ENCODE assay signal across 9 mouse cellular contexts in genomic region chr7:123365876-123366741, GRCm38 (mm10). TPM values are rescaled to one million over a fixed set of nuclear protein-coding genes. Genes with fewer than 3 reads are reported as not detected.
DNase-seq lines count a peak whose midpoint lies in the region; TF ChIP-seq lines count a peak whose summit lies in the region.
"Had no signal": no experiment of that assay in that cellular context is flagged by ENCODE, and none has a peak within 500 bp of the region (broad histone marks: within the 10 kb centered on the region; RNA-seq: fewer than 3 reads in every experiment).

No protein-coding gene starts in this region.

- peak overlapping the region; percentile 17; the same call in 1 of the 2 replicates for H3K27ac ChIP-seq in macrophage
- H3K27ac ChIP-seq in thymus, adult 2 months (ENCODE audit: control insufficient read depth, insufficient read depth, low read length) = no peak overlapping the region
- H3K27ac ChIP-seq: hindbrain, embryonic 14.5 days had no signal

- peaks cover 88% of the 10 kb centered on the region for H3K79me2 ChIP-seq in macrophage (ENCODE audit: inconsistent target)

- peaks cover 22% of the 10 kb centered on the region; the same call in 1 of the 2 replicates for H3K36me3 ChIP-seq in macrophage (ENCODE audit: inconsistent target)
- no peaks in the 10 kb centered on the region for H3K36me3 ChIP-seq in thymus, adult 2 months (ENCODE audit: control insufficient read depth, insufficient read depth, low read length)

- no peak for TF ChIP-seq CTCF in thymus, adult 2 months (IDR thresholded peaks at IDR 0.05; ENCODE audit: borderline replicate concordance, control insufficient read depth, extremely low read depth, insufficient read depth, low read length, poor library complexity)

- H3K4me1 ChIP-seq in thymus, adult 2 months (replicated peaks; ENCODE audit: control insufficient read depth, insufficient read depth, low read length) = peaks cover 24% of the 10 kb centered on the region

- peak; percentile 57 for DNase-seq in cerebellum, adult 11-12 months
- DNase-seq in cerebellum, postnatal 4 days (ENCODE audit: low spot score in 2 of 2) = no peak
- peak; percentile 51 to 62 for DNase-seq in kidney, postnatal 36 days
- no peak for DNase-seq in kidney, postnatal 10 days
- DNase-seq in liver = peak; percentile 56
- DNase-seq in thymus, adult 2 months = no peak
- DNase-seq in urinary bladder, postnatal 36 days (ENCODE audit: low spot score in 2 of 2) = no peak

- no peak for TF ChIP-seq POLR2A in thymus, adult 2 months (IDR thresholded peaks at IDR 0.05; ENCODE audit: control insufficient read depth, extremely low read depth, insufficient read depth, low read length, poor library complexity)

- peak overlapping the region; percentile 91; the same call in 1 of the 2 replicates for H3K4me3 ChIP-seq in macrophage (ENCODE audit: inconsistent target)
- H3K4me3 ChIP-seq in thymus, adult 2 months (ENCODE audit: control insufficient read depth, insufficient read depth, low read length) = no peak overlapping the region

- 16% methylated on average over 7 of the region's 7 CpGs for WGBS in macrophage (ENCODE audit: missing documents)
- WGBS in thymus, adult 2 months = 60% methylated on average over 7 of the region's 7 CpGs

- no peaks in the 10 kb centered on the region for H3K27me3 ChIP-seq in thymus, adult 2 months (ENCODE audit: control insufficient read depth, insufficient read depth, low read length)

RNA-seq across cellular contexts. Expression of gene Lcmt1, which starts 3.5 kb away (rescaled TPM):
- total RNA-seq in macrophage (2018; cell fraction: chromatin; rRNA removed) = 10 to 100 TPM in 15 of 26 experiments, 1 to 10 TPM in 11; 1.7 to 25.4 (median 11.6) TPM
- total RNA-seq in macrophage (2018; cell fraction: cytosol; rRNA removed) = 10 to 100 TPM; 12.1 to 23.5 (median 18.4) TPM
- total RNA-seq in macrophage (2018; cell fraction: nucleus; rRNA removed) = 10 to 100 TPM in 11 of 26 experiments, 1 to 10 TPM in 15; 3.9 to 18.4 (median 8.7) TPM
- polyA plus RNA-seq in macrophage (2018) = 14.4 to 20.0 TPM (median 19.7 TPM) in 3 replicates
- 30.9 and 31.9 TPM in 2 replicates for polyA plus RNA-seq in thymus, adult 2 months (2012; rRNA removed)

RNA-seq across cellular contexts. Expression of gene Arhgap17, which starts 3.6 kb away (rescaled TPM):
- 100 to 1,000 TPM; 131 to 699 (median 546) TPM for total RNA-seq in macrophage (2018; cell fraction: chromatin; rRNA removed)
- total RNA-seq in macrophage (2018; cell fraction: cytosol; rRNA removed) = 100 to 1,000 TPM in 22 of 26 experiments, 10 to 100 TPM in 4; 69.2 to 167 (median 116) TPM
- 100 to 1,000 TPM; 124 to 620 (median 384) TPM for total RNA-seq in macrophage (2018; cell fraction: nucleus; rRNA removed)
- 59.4 to 114 TPM (median 112 TPM) in 3 replicates for polyA plus RNA-seq in macrophage (2018)
- 32.2 and 37.3 TPM in 2 replicates for polyA plus RNA-seq in thymus, adult 2 months (2012; rRNA removed)

Comparison
In these comparisons a context has a peak if more than half of its experiments do, and no peak if none do; other contexts are left out.
1. DNase-seq: peak in cerebellum, adult 11-12 months (single experiment), kidney, postnatal 36 days (2 of 2) and liver (single experiment); none in cerebellum, postnatal 4 days (0 of 2), kidney, postnatal 10 days (single experiment), thymus, adult 2 months (single experiment) and urinary bladder, postnatal 36 days (0 of 2).